In the genomic region with DNA sequence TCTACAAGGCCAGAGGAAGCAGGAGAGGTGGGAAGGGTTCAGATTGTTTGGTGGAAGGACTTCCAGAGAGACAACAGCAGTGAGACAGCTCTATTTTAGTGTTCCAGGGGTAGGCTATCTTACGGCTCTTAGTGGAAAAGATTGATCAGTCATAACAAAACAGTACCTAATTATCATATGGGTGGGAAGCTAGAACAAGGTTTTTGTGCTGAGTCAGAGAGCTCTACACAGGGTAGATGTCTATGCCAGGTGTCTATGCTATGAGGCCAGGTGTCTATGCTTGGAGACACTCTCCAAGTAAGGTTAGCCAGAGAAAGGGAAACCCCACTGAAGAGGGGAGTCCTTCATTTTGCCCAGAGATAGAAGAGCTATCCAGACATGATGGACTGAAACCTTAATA, we compare ENCODE assay signal across 22 mouse cellular contexts.
A peak's percentile ranks its signal among the peaks of the same experiment; 100 is the strongest.
DNase-seq lines count a peak whose midpoint lies in the region; ATAC-seq and TF ChIP-seq lines count a peak whose summit lies in the region.
"Had no signal": no experiment of that assay in that cellular context is flagged by ENCODE, and none has a peak within 500 bp of the region (broad histone marks: within the 10 kb centered on the region; RNA-seq: fewer than 3 reads in every experiment).

No protein-coding gene starts in this region.

- intact Hi-C loops in heart, postnatal 10 days (cut with DNase I) = no loop called here

- H3K9me3 ChIP-seq in CH12.LX (replicated peaks; ENCODE audit: low read length) = no peaks in the 10 kb centered on the region
- H3K9me3 ChIP-seq in liver, postnatal 0 days (ENCODE audit: low read length) = no peaks in the 10 kb centered on the region
- H3K9me3 ChIP-seq: embryonic facial prominence, embryonic 12.5 days; embryonic facial prominence, embryonic 15.5 days; forebrain, embryonic 10.5 days; forebrain, embryonic 12.5 days had no signal

- no peak overlapping the region for H3K27ac ChIP-seq in CH12.LX (ENCODE audit: insufficient read depth, low read depth)
- no peak overlapping the region for H3K27ac ChIP-seq in liver, postnatal 0 days (ENCODE audit: low read depth)
- H3K27ac ChIP-seq: embryonic facial prominence, embryonic 12.5 days; embryonic facial prominence, embryonic 15.5 days; forebrain, embryonic 10.5 days; forebrain, embryonic 12.5 days had no signal

- peaks cover 3 to 14% of the 10 kb centered on the region in 2 experiments; a peak in 2 of 4 replicates for H3K4me1 ChIP-seq in CH12.LX (ENCODE audit: control insufficient read depth in 1 of 2, insufficient read depth in 2 of 2)
- no peaks in the 10 kb centered on the region for H3K4me1 ChIP-seq in liver, postnatal 0 days (ENCODE audit: insufficient read depth)

- peak; percentile 30 for DNase-seq in heart, adult 11 months
- DNase-seq in heart, postnatal 10 days = no peak
- DNase-seq in CH12.LX (ENCODE audit: extremely low read depth) = peak; percentile 59
- DNase-seq in liver, postnatal 0 days = no peak
- DNase-seq: adrenal gland, adult 2 months; adrenal gland, postnatal 10 days; adrenal gland, postnatal 25 days; cerebellum, adult 11 months; cerebellum, adult 18-20 months; cerebellum, adult 8-10 months; cerebellum, adult 9-11 months; cerebellum, postnatal 14 days; cerebellum, postnatal 36 days; embryo, embryonic 11 days had no signal

- no peak for TF ChIP-seq POLR2A in CH12.LX (IDR thresholded peaks at IDR 0.05; ENCODE audit: low read depth, low read length)

- in situ Hi-C loops in CH12.LX (cut with MboI; ENCODE audit: low pct_ligation_motif_present, low pct_unique_long_range_greater_than_20kb, low sequenced_read_pairs) = no loop called here

- H3K36me3 ChIP-seq in CH12.LX (replicated peaks in 1 of 2; ENCODE audit: control insufficient read depth in 1 of 2, insufficient read depth in 1 of 2, low read length in 1 of 2) = no peaks in the 10 kb centered on the region
- H3K36me3 ChIP-seq in liver, postnatal 0 days (replicated peaks; ENCODE audit: insufficient read depth, low read length) = no peaks in the 10 kb centered on the region
- H3K36me3 ChIP-seq: embryonic facial prominence, embryonic 12.5 days; embryonic facial prominence, embryonic 15.5 days; forebrain, embryonic 10.5 days; forebrain, embryonic 12.5 days had no signal

- 75% methylated on average over 1 of the region's 1 CpGs for WGBS in liver, postnatal 0 days (ENCODE audit: insufficient replicate concordance)

- no peaks in the 10 kb centered on the region for H3K79me2 ChIP-seq in CH12.LX (replicated peaks; ENCODE audit: control insufficient read depth, extremely low read depth, insufficient read depth, poor library complexity, severe bottlenecking)

- dilution Hi-C loops in CH12.LX (cut with MboI; ENCODE audit: extremely low pct_ligation_motif_present, extremely low pct_unique_long_range_greater_than_20kb, low sequenced_read_pairs) = no loop called here

- H3K9ac ChIP-seq in CH12.LX (ENCODE audit: insufficient read depth, low read depth) = no peak overlapping the region
- H3K9ac ChIP-seq in liver, postnatal 0 days (replicated peaks) = no peak overlapping the region
- H3K9ac ChIP-seq: embryonic facial prominence, embryonic 12.5 days; embryonic facial prominence, embryonic 15.5 days; forebrain, embryonic 12.5 days had no signal

- peak; percentile 39 for ATAC-seq in CD4-positive, CD25-positive, alpha-beta regulatory T cell, adult 4 months
- no peak for ATAC-seq in liver, postnatal 0 days
- ATAC-seq: forebrain, embryonic 14.5 days; forebrain, embryonic 16.5 days had no signal

- H3K4me2 ChIP-seq in CH12.LX (ENCODE audit: insufficient read depth, low read depth, poor library complexity, severe bottlenecking) = peak overlapping the region; percentile 44
- no peak overlapping the region for H3K4me2 ChIP-seq in liver, postnatal 0 days (ENCODE audit: low read depth, low read length)
- H3K4me2 ChIP-seq: embryonic facial prominence, embryonic 12.5 days; embryonic facial prominence, embryonic 15.5 days; forebrain, embryonic 12.5 days had no signal

- TF ChIP-seq RAD21 in CH12.LX (IDR thresholded peaks at IDR 0.05; ENCODE audit: low read depth, low read length) = no peak

- no peak for TF ChIP-seq EP300 in CH12.LX (IDR thresholded peaks at IDR 0.05; ENCODE audit: low read length)
- no peak for TF ChIP-seq EP300 in liver, postnatal 0 days (IDR thresholded peaks at IDR 0.05; ENCODE audit: low read depth)

- no peak overlapping the region for H3K4me3 ChIP-seq in CH12.LX (replicated peaks in 1 of 3; ENCODE audit: low read depth in 2 of 3, low read length in 2 of 3, poor library complexity in 1 of 3)
- H3K4me3 ChIP-seq in liver, postnatal 0 days (ENCODE audit: low read depth, low read length) = no peak overlapping the region
- H3K4me3 ChIP-seq: embryonic facial prominence, embryonic 12.5 days; embryonic facial prominence, embryonic 15.5 days; erythroblast, embryonic 14.5 days; forebrain, embryonic 10.5 days; forebrain, embryonic 12.5 days had no signal

- H3K27me3 ChIP-seq in CH12.LX (replicated peaks) = no peaks in the 10 kb centered on the region
- H3K27me3 ChIP-seq in liver, postnatal 0 days (ENCODE audit: insufficient read depth, low read length) = no peaks in the 10 kb centered on the region
- H3K27me3 ChIP-seq: embryonic facial prominence, embryonic 12.5 days; embryonic facial prominence, embryonic 15.5 days; forebrain, embryonic 12.5 days had no signal

- no peak for TF ChIP-seq CTCF in CH12.LX (conservative IDR thresholded peaks at IDR 0.05 in 1 of 2, IDR thresholded peaks at IDR 0.05 in 1 of 2; ENCODE audit: low read depth in 2 of 2, low read length in 2 of 2)
- no peak for TF ChIP-seq CTCF in liver, postnatal 0 days (IDR thresholded peaks at IDR 0.05; ENCODE audit: low read depth)

TF ChIP-seq in CH12.LX, 34 proteins besides CTCF, POLR2A, EP300 and RAD21:
- no peak for TF ChIP-seq MAZ (IDR thresholded peaks at IDR 0.05; ENCODE audit: low read depth, low read length)
- TF ChIP-seq CHD1 (IDR thresholded peaks at IDR 0.05; ENCODE audit: low read depth, low read length) = no peak
- no peak for TF ChIP-seq TBP (conservative IDR thresholded peaks at IDR 0.05; ENCODE audit: low read depth, low read length)
- peak; percentile 85 for TF ChIP-seq MAFK (IDR thresholded peaks at IDR 0.05; ENCODE audit: insufficient replicate concordance, low read length)
- no peak for TF ChIP-seq MXI1 (IDR thresholded peaks at IDR 0.05; ENCODE audit: low read depth, low read length)
- TF ChIP-seq RCOR1 (conservative IDR thresholded peaks at IDR 0.05; ENCODE audit: low read depth, low read length) = no peak
- TF ChIP-seq ZMIZ1 (IDR thresholded peaks at IDR 0.05; ENCODE audit: low read depth, low read length) = no peak
- TF ChIP-seq MAX (IDR thresholded peaks at IDR 0.05; ENCODE audit: low read length) = no peak
- no peak for TF ChIP-seq CHD2 (IDR thresholded peaks at IDR 0.05; ENCODE audit: low read length)
- TF ChIP-seq IRF4 (IDR thresholded peaks at IDR 0.05; ENCODE audit: low read depth, low read length) = peak; percentile 35; the same call in 1 of the 2 replicates
- TF ChIP-seq ZC3H11A (IDR thresholded peaks at IDR 0.05; ENCODE audit: low read depth, low read length) = no peak
- TF ChIP-seq NRF1 (IDR thresholded peaks at IDR 0.05; ENCODE audit: low read depth, low read length) = no peak
- TF ChIP-seq JUND (conservative IDR thresholded peaks at IDR 0.05; ENCODE audit: low read depth, low read length) = peak; percentile 67
- no peak for TF ChIP-seq ELF1 (IDR thresholded peaks at IDR 0.05; ENCODE audit: low read depth, low read length)
- TF ChIP-seq ETS1 (conservative IDR thresholded peaks at IDR 0.05; ENCODE audit: low read depth, low read length) = peak; percentile 33
- TF ChIP-seq PAX5 (IDR thresholded peaks at IDR 0.05; ENCODE audit: low read length) = no peak
- no peak for TF ChIP-seq TCF12 (IDR thresholded peaks at IDR 0.05; ENCODE audit: low read depth, low read length)
- TF ChIP-seq MEF2A (IDR thresholded peaks at IDR 0.05; ENCODE audit: borderline replicate concordance, low read depth, low read length) = no peak
- TF ChIP-seq UBTF (IDR thresholded peaks at IDR 0.05; ENCODE audit: low read depth, low read length) = no peak
- no peak for TF ChIP-seq HCFC1 (IDR thresholded peaks at IDR 0.05; ENCODE audit: low read depth, low read length)

Comparison
In these comparisons a context has a peak if more than half of its experiments do, and no peak if none do; other contexts are left out.
1. DNase-seq: peak in heart, adult 11 months (single experiment) and CH12.LX (single experiment); none in heart, postnatal 10 days (0 of 2) and liver, postnatal 0 days (single experiment).